Mouse (Mus musculus) left cerebral cortex, postnatal 36 days (tissue): ENCODE measurements around the gene Rec114. TPM values are rescaled to one million over a fixed set of nuclear protein-coding genes. Genes with fewer than 3 reads are reported as not detected.

Experiments
- DNase-seq, 2 experiments: peaks; one replicate each; pipeline ENCODE4 v3.0.0; 2021 to 2022; ENCODE audit warnings: low spot score in 2 of 2, mixed read lengths in 1 of 2
- intact Hi-C: fragments of 180-260 bp; cut with DNase I; formaldehyde crosslinking; loops from one replicate; pipeline ENCODE4 v1.15.1; 2025
- total RNA-seq, 2 experiments: library from RNA; stranded (reverse); gene quantifications; 2 replicates each; pipeline ENCODE4 v1.2.3; 2021

The Rec114 gene
- total RNA-seq, 2 experiments from 2014 or later, result 0.59 TPM; not detected in 1

- intact Hi-C loops, result no loop called here
- DNase-seq, result no peak
Measured at GRCm38 (mm10) chr9:58668171-58668570, 75.6 kb downstream of the Rec114 start.

- no peak for DNase-seq
- intact Hi-C loops, result no loop called here
Measured at GRCm38 (mm10) chr9:58667244-58667643, 76.5 kb downstream of the Rec114 start.

- intact Hi-C loops, result no loop called here
- no peak for DNase-seq
Measured at GRCm38 (mm10) chr9:58666191-58666590, 77.6 kb downstream of the Rec114 start.

GRCm38 (mm10) chr9:58665492-58665891 is 78.3 kb downstream of the Rec114 start:
- intact Hi-C loops, result no loop called here
- DNase-seq, result no peak

DNA sequence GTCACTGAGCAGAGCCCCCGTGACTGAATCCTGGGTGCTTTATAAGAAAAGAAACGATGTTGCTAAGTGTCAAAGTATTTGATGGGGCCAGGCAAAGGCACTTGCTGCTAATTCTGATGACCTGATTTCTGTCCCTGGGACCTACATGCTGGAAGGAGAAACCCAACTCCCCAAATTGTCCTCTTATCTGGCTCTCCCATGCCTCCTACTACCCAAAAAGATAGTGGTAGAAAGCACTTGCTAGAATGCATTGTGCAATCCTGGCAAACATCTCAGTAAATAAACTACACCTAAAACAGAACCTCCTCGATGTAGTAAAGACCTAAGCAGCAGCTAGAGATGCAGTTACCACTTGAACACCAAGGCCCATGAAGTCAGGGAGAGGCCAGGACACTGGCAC is 81.0 kb downstream of the Rec114 start:
- intact Hi-C loops, result loop anchor here (5.0 kb wide), 1 partner anchor 210 kb away; no protein-coding TSS in a partner anchor
- no peak for DNase-seq

GRCm38 (mm10) chr9:58662007-58662406 is 81.8 kb downstream of the Rec114 start:
- no peak for DNase-seq
- intact Hi-C loops, result loop anchor here (5.0 kb wide), 1 partner anchor 210 kb away; no protein-coding TSS in a partner anchor

DNA sequence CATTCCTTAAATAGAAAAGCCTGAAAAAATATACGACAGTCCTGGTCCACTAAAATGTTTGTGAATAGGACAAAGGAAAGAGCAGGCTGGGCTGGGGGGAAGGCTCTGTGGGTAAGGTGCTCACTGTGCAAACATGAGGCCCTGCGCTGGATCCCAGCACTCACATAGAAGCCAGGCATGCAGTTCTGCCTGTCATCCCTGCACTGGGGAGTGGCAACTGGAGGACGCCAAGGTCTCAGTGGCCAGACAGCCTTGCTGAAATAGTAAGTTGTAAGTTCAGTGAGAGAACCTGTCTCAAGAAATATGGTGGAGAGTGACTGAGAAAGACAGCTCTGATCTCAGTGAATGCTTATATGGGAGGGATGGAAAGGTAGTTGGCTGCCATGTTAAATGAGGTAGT is 83.1 kb downstream of the Rec114 start:
- intact Hi-C loops, result loop anchor here (5.0 kb wide), 1 partner anchor 212 kb away; no protein-coding TSS in a partner anchor
- no peak for DNase-seq

- no peak for DNase-seq
- intact Hi-C loops, result loop anchor here (5.0 kb wide), 1 partner anchor 212 kb away; no protein-coding TSS in a partner anchor
Measured at GRCm38 (mm10) chr9:58659989-58660388, 83.8 kb downstream of the Rec114 start.

DNA sequence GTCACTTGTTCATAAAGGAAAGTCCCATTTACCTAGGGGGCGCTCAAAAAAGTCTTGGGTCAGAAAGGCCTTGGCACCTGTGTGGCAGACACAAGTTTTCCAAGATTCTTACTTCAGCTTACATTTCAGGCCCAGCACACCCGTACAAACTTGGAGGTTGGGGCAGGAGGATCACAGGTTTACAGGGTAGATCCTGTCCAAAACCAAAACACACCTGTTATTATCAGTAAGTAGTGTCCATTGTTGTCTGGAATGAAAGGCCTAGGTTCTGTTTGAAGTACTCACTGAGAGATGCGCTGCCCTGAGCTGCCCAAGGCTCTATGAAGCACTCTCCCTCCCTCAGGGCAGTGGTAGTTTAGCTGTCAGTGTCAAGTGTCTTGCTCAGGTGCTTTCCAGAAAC is 84.4 kb downstream of the Rec114 start:
- intact Hi-C loops, result no loop called here
- DNase-seq, result no peak

DNA sequence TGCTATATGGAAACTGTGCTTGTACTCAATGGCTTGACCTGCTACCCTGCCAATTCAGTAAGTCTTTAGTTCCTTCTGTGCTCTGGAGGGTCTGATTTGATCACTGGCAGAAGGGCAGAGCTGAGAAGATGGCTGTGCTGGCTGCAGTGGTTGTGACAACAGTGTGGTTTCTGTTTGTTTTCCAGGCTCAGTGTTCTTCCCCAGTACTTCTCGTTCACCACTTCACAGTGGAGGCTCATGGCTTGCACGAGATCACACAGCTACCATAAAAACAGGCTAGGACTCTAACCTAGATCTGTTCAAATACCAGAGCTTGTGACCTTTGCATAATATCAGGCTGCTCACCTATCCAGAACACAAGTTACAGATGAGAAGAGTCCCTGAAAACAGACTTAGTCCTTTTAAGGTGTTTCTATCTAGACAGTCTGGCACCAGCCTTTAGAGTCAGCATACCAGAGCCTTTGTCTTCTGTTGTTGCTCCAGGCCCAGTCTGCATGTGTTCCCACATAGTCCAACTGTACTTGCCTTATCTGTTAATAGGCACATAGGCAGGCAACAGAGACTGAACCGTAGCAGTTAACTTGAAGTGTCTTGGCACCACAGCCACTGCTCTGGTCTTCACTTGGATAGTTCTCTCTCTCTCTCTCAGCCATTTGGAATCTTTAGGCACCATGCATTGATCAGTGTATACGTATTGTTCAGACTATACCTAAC is 85.0 kb downstream of the Rec114 start:
- no peak for DNase-seq
- intact Hi-C loops, result no loop called here

- intact Hi-C loops, result no loop called here
- no peak for DNase-seq
Measured at GRCm38 (mm10) chr9:58657735-58658512, 85.8 kb downstream of the Rec114 start.

DNA sequence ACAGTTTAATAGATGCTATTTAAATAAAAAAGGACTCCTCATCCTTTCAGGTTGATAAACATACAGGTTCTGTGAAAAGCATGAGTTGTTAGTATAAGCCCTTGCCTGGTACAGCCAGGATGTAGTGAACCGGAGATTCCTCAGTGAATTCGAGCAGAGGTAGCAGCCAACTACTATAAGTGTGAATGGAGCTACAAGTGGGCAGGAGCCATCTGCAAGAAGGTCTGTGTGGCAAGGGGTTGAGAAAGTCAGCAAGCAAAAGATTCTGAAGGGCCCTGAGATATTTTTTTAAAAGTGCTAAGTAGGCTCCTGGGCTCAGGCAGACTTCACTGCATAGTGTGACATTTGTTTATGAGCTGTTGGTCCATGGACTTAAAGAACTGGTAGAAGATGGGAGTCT is 86.9 kb downstream of the Rec114 start:
- intact Hi-C loops, result no loop called here

GRCm38 (mm10) chr9:58656396-58656795 is 87.4 kb downstream of the Rec114 start:
- no peak for DNase-seq
- intact Hi-C loops, result no loop called here

More for the DNA sequence above, 86.9 kb downstream of the Rec114 start:
- no peak for DNase-seq

- intact Hi-C loops, result no loop called here
- no peak for DNase-seq
Measured at GRCm38 (mm10) chr9:58654494-58654893, 89.3 kb downstream of the Rec114 start.

- no peak for DNase-seq
- intact Hi-C loops, result loop anchor here (2.0 kb wide), 2 partner anchors 73 to 111 kb away; no protein-coding TSS in a partner anchor
Measured at GRCm38 (mm10) chr9:58651993-58652392, 91.8 kb downstream of the Rec114 start.

GRCm38 (mm10) chr9:58649265-58649626 is 94.5 kb downstream of the Rec114 start:
- DNase-seq, result no peak
- intact Hi-C loops, result no loop called here

DNA sequence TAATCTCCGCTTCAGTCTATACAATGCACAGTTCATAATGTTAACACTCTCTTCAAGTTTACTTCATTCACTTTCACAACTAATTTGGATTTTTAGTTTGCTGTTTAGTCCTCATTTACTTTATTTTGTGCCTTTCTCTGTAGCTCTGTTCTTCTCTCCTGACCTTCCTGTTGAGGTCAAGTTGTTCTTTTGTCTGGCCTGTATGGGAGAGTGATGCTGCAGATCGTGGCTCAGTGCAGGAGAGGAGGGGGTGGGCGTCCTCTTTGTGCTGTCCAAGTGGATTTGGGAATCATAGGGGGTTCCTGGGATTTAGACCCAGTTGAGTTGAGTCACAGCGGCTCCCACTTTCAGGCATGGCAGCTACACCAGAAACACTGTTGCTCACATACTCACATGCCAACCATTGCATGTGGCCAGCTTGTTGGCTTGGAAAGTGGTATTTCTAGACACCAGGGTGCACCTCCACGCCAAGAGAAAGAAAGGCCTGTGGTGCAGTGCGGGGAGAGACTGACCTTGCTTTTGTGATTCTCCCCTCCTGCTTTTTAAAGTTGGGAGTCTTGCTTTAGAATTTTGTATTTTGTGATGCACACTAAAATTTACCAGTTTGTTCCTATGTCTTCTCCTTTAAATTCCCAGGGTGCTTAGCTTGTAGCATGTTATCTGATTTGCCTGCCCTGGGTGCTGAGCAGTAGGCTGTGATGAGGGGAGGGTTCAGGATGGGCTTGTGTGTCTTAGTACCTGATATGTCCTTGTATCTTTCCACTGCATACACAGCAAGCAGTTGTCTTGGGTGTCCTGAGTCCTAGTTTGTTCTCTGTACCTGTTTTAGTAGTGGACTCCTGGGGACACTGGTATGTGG is 95.1 kb downstream of the Rec114 start:
- intact Hi-C loops, result no loop called here
- DNase-seq, result no peak

DNA sequence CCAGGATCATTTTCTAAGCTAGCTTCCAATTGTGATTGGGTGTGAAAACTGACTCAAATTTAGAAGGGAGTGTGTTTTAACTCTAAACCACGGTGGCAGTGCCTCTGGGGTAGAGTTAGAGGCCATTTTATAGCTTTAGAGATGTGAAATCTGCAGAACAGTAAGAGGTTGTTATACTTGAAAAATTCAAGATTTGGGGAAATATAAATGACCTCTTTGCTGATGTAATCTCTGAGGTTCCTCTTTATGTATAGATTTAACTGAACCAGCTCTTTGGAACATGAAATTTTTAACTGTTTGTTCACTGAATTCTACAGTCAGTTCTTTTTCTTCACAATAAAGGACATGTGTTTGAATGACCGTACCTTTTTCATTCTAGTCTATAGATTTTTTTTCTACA is 113.3 kb downstream of the Rec114 start:
- intact Hi-C loops, result no loop called here
- no peak for DNase-seq

GRCm38 (mm10) chr9:58627197-58627596 is 116.6 kb downstream of the Rec114 start:
- intact Hi-C loops, result no loop called here
- no peak for DNase-seq

DNA sequence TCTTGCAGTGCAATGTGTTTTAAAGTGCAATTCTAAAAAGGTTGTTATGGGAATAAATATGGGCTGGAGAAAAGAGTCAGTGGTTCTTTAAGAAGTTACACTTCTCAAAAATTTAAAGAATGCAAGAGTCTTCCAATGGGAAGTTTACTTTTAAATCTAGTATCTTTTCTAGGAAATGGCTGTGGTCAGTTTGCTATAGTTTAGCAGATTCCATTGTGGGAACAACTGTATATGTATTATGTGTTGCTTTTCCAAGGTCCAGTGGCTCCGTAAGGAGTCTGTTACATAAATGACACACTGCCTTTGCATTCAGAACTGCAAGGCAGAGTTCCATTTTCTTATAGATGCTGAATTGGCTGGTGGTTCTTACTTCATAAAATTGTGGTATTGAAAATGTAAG is 120.8 kb downstream of the Rec114 start:
- no peak for DNase-seq
- intact Hi-C loops, result no loop called here
